Mouse (Mus musculus) forebrain, embryonic 15.5 days (tissue): ENCODE measurements around the gene Slfn14. TPM values are rescaled to one million over a fixed set of nuclear protein-coding genes. Genes with fewer than 3 reads are reported as not detected.
"Not testable (repeated sequence)": the region's sequence is repeated elsewhere in the genome, so short reads cannot be mapped to it uniquely, and the experiment has no call there.

Experiments
- ATAC-seq: fragments of 200-750 bp; cut with Nextera tagmentation; replicated peaks from 2 replicates; pipeline ENCODE4 v1.8.0; 2017; ENCODE audit warnings: mild to moderate bottlenecking, moderate TSS enrichment, moderate library complexity
- H3K27ac ChIP-seq: fragments of 300-500 bp; sonication (generic); replicated peaks from 2 replicates; pipeline ENCODE4 v1.5.1; 2015; ENCODE audit warnings: mild to moderate bottlenecking, inconsistent platforms
- H3K27me3 ChIP-seq: fragments of 300-500 bp; sonication (generic); 2 replicates; pipeline ENCODE4 v1.6.1; 2015; ENCODE audit warnings: inconsistent platforms
- H3K36me3 ChIP-seq: fragments of 300-500 bp; sonication (generic); 2 replicates; pipeline ENCODE4 v1.6.1; 2015; ENCODE audit warnings: mild to moderate bottlenecking, inconsistent platforms
- H3K4me1 ChIP-seq: fragments of 300-500 bp; sonication (generic); 2 replicates; pipeline ENCODE4 v1.6.1; 2015; ENCODE audit warnings: inconsistent platforms
- H3K4me2 ChIP-seq: fragments of 300-500 bp; sonication (generic); replicated peaks from 2 replicates; pipeline ENCODE4 v1.6.1; 2015; ENCODE audit warnings: mild to moderate bottlenecking, inconsistent platforms
- H3K4me3 ChIP-seq: fragments of 300-500 bp; sonication (generic); 2 replicates; pipeline ENCODE4 v1.5.1; 2015; ENCODE audit warnings: mild to moderate bottlenecking, inconsistent platforms
- H3K9ac ChIP-seq: fragments of 300-500 bp; sonication (generic); replicated peaks from 2 replicates; pipeline ENCODE4 v1.6.1; 2015; ENCODE audit warnings: mild to moderate bottlenecking, inconsistent platforms
- H3K9me3 ChIP-seq: fragments of 300-500 bp; sonication (generic); 2 replicates; pipeline ENCODE4 v1.6.1; 2016; ENCODE audit warnings: inconsistent platforms
- WGBS: fragments of 180-500 bp; shearing (Covaris S2); methylation state at CpG from one replicate; pipeline ENCODE4 v1.1.7; 2015; ENCODE audit warnings: mixed read lengths; 5-methylcytosine and 5-hydroxymethylcytosine counted together
- polyA plus RNA-seq: library from polyadenylated mRNA; unstranded; fragments of >200 nt; fragmentation: Nextera tagmentation; extraction: Ambion mirVana; gene quantifications from 2 replicates; pipeline ENCODE4 v1.2.1, GENCODE M21; 2015

The Slfn14 gene
- 0.06 TPM in 1 of 2 replicates, not detected in the other for polyA plus RNA-seq

DNA sequence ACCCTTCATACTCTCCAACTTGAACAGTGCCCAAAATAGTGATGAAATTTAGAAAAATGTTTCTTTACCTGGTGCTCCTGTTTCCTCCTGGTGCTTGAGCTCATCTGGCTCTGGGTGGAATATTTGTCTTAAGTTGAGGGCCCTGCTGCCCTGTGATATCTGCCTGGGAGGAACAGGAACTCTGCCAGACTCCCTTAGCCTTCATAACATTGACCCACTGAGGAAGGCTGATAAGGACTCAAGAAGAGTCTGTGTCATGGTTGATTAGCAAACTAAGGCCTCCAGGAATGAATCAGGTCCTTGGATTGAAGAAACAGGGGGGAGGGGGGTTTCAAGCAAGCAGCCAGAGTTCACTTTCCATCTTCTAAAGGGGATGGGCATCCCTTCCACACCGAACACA is at the start of gene Slfn14:
Gene Slfn14 (minus strand): TSS at position 161 of the 400 bp plus-strand sequence.
- no peak within 1 kb of the TSS for H3K27ac ChIP-seq
- no peak for ATAC-seq
- H3K4me2 ChIP-seq, result no peak within 1 kb of the TSS
- WGBS, result 78% methylated on average over 1 of the region's 1 CpGs
- no peak within 1 kb of the TSS for H3K4me3 ChIP-seq
- H3K9me3 ChIP-seq, result no peaks in the 10 kb centered on the region
- no peak within 1 kb of the TSS for H3K9ac ChIP-seq
- peaks cover 8% of the 10 kb centered on the region for H3K4me1 ChIP-seq
- no peaks in the 10 kb centered on the region for H3K36me3 ChIP-seq
- no peaks in the 10 kb centered on the region for H3K27me3 ChIP-seq

DNA sequence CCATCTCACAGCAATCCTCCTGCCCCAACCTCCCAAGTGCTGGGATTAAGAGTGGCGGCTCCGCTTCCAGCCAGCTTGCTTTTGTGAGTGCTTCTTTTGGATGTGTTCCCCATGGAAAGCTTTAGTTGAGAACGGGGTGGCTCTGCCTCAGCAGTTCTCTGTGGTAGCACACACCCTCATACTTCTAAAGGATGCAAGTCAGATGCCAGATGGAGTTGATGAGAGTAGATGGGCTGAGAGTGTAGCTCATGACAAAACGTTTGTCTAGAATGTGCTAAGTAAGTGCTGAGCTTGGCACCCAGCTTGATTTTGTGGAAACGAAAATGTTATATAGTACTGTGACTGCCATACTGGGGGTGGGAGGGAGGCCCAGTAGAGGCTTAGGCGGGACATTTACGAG is 49.3 kb upstream of the Slfn14 start:
- no peak overlapping the region for H3K4me2 ChIP-seq
- no peaks in the 10 kb centered on the region for H3K9me3 ChIP-seq
- WGBS, result 83% methylated on average over 7 of the region's 7 CpGs
- H3K4me1 ChIP-seq, result no peaks in the 10 kb centered on the region
- peaks cover 63% of the 10 kb centered on the region for H3K36me3 ChIP-seq
- H3K27ac ChIP-seq, result no peak overlapping the region
- H3K9ac ChIP-seq, result no peak overlapping the region
- H3K27me3 ChIP-seq, result no peaks in the 10 kb centered on the region
- H3K4me3 ChIP-seq, result no peak overlapping the region
- ATAC-seq, result no peak

DNA sequence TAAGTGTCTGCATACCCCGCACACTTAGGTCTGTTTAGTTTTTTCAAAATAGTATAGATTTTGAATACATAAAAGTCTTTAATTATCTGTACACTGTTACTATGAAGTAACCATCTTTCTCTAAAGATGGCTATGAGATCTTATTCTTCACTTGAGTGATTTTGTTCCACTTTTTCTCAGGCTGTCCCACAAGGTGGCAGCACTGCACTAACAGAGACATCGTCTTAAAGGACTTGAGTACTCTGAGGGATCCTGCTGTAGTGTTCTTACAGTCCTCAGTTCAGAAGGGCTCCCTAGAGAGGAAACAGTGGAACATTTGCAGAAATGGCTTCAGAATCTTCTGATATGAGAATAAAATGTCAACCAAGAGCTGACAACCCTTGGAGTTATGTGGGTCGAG is 40.9 kb upstream of the Slfn14 start:
- no peak for ATAC-seq
- Histone ChIP-seq H3K4me1 (no peaks in the 10 kb centered on the region), H3K27me3 (no peaks in the 10 kb centered on the region), H3K36me3 (peaks cover 70% of the 10 kb centered on the region), H3K27ac (no peak overlapping the region), H3K9ac (no peak overlapping the region), H3K9me3 (no peaks in the 10 kb centered on the region), H3K4me2 (no peak overlapping the region), H3K4me3 (no peak overlapping the region)
- 58% methylated on average over 3 of the region's 3 CpGs for WGBS

DNA sequence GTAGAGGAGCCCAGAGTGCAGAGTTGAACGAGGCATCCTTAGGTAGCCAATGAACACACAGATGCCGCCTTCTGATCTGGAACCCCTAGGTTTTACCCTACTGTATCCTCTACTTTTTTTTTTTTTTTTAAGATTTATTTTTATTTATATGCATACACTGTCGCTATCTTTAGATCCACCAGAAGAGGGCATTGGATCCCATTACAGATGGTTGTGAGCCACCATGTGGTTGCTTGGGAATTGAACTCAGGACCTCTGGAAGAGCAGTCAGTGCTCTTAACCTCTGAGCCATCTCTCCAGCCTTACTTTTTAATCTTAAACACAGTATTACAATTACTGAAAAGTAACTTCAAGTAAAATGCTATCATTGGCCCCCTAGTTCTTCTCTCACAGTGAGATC is 40.2 kb upstream of the Slfn14 start:
- 83% methylated on average over 3 of the region's 3 CpGs for WGBS

DNA sequence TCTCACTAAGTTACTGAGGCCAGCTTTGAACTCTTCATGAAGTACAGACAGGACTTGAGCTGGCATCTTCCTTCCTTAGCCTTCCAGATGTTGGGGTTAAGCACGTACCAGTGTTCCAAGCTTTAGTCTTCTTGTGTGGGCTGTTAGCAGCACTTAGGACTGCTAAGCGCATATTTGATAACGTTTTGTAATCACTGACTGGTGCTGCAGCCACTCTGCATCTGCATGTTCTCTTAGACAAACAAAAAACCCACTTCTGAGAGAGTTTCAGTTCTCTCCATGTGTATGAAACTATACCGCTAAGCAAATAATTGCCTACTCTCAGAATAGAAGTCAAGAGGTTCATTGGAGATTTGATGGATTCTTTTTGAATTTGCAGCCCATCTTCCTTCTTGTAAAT is 32.5 kb upstream of the Slfn14 start:
- no peak for ATAC-seq
- H3K27me3 ChIP-seq, result no peaks in the 10 kb centered on the region
- no peaks in the 10 kb centered on the region for H3K9me3 ChIP-seq
- no peak overlapping the region for H3K27ac ChIP-seq
- no peak overlapping the region for H3K4me2 ChIP-seq
- no peak overlapping the region for H3K9ac ChIP-seq
- H3K4me1 ChIP-seq, result no peaks in the 10 kb centered on the region
- no peak overlapping the region for H3K4me3 ChIP-seq
- 89% methylated on average over 4 of the region's 4 CpGs for WGBS
- peaks cover 61% of the 10 kb centered on the region for H3K36me3 ChIP-seq

More for the DNA sequence above, 40.2 kb upstream of the Slfn14 start:
- not testable (repeated sequence) for H3K27me3 ChIP-seq, H3K9ac ChIP-seq, H3K27ac ChIP-seq, ATAC-seq, H3K4me1 ChIP-seq, H3K9me3 ChIP-seq, H3K4me2 ChIP-seq, H3K4me3 ChIP-seq
- peaks cover 77% of the 10 kb centered on the region for H3K36me3 ChIP-seq

DNA sequence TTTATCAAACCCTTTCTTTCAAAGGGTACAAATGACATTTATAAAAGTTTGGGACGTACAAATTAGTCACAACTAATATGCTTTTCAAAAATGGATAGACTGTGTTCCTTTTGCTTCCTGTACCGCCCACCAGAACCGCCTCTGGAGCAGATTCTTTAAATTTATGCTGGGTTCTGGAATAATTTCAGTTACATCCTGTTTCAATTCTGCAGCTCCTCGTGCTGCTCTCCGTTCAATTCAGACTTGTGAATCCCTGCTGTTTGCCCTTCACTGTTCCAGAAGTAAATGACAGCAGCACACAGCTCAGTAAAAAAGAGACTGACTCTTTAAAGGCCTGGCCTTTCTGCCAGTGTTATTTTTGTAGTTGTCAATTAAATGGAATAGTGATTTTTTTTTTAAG is 25.9 kb upstream of the Slfn14 start:
- no peak overlapping the region for H3K4me2 ChIP-seq
- no peak overlapping the region for H3K9ac ChIP-seq
- no peak overlapping the region for H3K4me3 ChIP-seq
- ATAC-seq, result no peak
- H3K27ac ChIP-seq, result no peak overlapping the region
- H3K4me1 ChIP-seq, result no peaks in the 10 kb centered on the region; the same call in 1 of the 2 replicates
- H3K36me3 ChIP-seq, result peaks cover 33% of the 10 kb centered on the region
- 67% methylated on average over 5 of the region's 5 CpGs for WGBS
- no peaks in the 10 kb centered on the region for H3K27me3 ChIP-seq
- no peaks in the 10 kb centered on the region for H3K9me3 ChIP-seq

DNA sequence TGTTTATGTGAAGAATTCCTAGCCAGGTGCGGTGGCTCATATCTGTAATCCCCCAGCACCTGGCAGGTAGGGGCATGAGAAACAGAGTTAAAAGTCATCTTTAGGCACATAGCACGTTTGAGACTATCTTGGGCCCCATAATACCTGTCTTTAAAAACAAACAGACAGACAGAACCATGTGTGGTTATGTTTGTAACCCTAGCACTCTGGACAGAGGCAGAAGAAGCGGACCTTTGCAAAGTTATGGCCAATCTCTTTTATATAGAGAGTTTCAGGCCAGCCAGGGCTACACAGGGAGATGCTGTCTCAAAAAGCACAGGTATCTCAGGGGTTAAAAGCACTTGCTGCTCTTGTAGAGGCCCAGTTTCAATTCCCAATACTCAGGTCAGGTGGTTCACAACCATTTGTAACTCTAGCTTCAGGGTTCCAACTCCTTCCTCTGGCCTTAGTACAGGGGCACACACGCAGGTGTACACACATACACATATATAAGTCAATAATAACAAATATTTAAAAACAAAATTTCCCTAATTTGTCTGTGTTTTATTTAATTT is 20.3 kb upstream of the Slfn14 start:
- peaks cover 32% of the 10 kb centered on the region for H3K4me1 ChIP-seq
- no peaks in the 10 kb centered on the region for H3K9me3 ChIP-seq
- no peak overlapping the region for H3K4me3 ChIP-seq
- H3K36me3 ChIP-seq, result peaks cover 18% of the 10 kb centered on the region
- ATAC-seq, result no peak
- H3K27ac ChIP-seq, result no peak overlapping the region
- H3K4me2 ChIP-seq, result no peak overlapping the region
- H3K27me3 ChIP-seq, result no peaks in the 10 kb centered on the region
- 81% methylated on average over 4 of the region's 4 CpGs for WGBS
- no peak overlapping the region for H3K9ac ChIP-seq

DNA sequence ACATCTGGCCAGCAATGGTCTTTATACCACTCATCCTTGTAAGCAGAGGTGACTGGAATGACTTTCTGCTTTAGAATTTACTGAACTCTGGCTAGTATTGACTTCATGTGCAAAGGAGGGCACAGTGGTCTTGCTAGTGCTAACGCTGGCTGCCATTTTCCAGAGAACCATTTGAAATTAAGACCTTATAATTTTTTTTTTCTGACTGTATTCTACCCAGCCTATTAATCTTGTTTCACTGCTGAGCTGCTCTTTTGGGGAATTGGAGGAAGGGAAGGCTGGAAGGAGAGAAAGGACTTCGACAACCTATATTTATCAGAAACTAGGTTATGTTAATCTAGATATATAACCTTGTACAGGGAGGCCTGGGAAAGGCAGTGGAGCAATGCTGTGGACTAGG is 18.0 kb upstream of the Slfn14 start:
- H3K36me3 ChIP-seq, result peaks cover 11% of the 10 kb centered on the region
- no peak for ATAC-seq
- no peaks in the 10 kb centered on the region for H3K9me3 ChIP-seq
- no peak overlapping the region for H3K27ac ChIP-seq
- no peaks in the 10 kb centered on the region for H3K27me3 ChIP-seq
- no peak overlapping the region for H3K4me3 ChIP-seq
- H3K4me1 ChIP-seq, result peaks cover 33% of the 10 kb centered on the region
- no peak overlapping the region; the same call in 1 of the 2 replicates for H3K9ac ChIP-seq
- 94% methylated on average over 2 of the region's 2 CpGs for WGBS
- peak overlapping the region; percentile 48 for H3K4me2 ChIP-seq

DNA sequence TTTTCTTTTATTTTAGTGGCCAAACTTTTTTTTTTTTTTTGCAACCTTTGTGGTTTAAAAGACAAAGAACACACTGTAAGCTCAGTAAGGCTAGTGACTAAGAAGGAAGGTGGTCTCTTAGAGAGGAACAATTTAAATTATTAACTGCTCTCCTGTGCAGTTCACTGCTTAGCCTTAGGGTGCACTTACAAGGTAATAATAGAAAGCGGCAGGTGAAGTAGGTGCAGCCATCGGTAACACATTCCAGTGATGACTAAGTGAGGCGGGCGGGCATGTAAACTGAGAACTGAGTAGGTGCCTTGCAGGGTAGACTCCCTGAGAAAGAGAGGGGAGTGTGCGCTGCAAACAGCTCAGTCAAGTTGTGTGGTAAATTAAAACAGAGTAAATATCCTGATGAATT is 17.2 kb upstream of the Slfn14 start:
- Histone ChIP-seq H3K4me3 (peak overlapping the region; percentile 73), H3K27ac (no peak overlapping the region), H3K9ac (peak overlapping the region; percentile 79; the same call in 1 of the 2 replicates), H3K27me3 (no peaks in the 10 kb centered on the region), H3K9me3 (no peaks in the 10 kb centered on the region), H3K4me2 (peak overlapping the region; percentile 48), H3K4me1 (peaks cover 33% of the 10 kb centered on the region), H3K36me3 (peaks cover 8% of the 10 kb centered on the region)
- 72% methylated on average over 5 of the region's 5 CpGs for WGBS
- no peak for ATAC-seq

DNA sequence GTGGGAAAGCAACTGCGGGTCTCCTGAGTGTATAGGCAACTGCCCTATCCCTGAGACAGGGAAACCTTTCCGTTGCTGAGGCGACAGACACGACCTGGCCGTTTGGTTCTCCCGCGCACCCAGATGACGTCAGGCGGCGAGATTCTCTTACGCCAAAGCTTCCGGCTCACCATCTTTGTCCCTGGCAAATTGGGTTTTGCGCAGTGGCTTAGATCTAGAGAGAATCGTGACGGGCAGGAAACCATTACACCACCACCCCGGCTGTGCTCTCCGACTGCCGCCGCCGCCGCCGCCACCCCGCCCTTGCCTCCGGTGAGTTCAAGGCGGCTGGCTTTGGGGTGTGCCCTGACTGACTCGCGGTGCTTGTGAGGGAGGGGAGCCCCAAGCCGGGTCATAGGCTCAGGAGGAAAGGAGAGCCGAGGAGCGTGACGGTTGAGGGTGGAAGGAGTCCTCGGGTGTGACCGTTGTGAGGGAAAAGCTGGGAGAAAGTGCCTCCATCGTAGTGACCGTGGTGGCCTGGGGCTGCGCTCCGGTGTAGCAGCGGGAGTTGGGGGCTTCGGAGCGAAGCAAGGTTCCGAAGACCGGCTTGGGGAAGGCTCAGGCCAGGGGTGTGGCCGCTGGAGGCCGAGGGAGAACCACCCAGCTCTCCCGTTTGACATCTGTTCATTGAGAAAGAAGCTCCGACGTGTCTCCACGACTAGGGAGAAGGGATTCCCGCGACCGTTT is 16.2 kb upstream of the Slfn14 start, which contains the start of gene Pex12:
Gene Pex12 (minus strand): TSS at position 61 of the 726 bp plus-strand sequence.
- peak; percentile 83 for ATAC-seq
- H3K27me3 ChIP-seq, result no peaks in the 10 kb centered on the region
- H3K9me3 ChIP-seq, result no peaks in the 10 kb centered on the region
- H3K36me3 ChIP-seq, result no peaks in the 10 kb centered on the region
- H3K9ac ChIP-seq, result peak within 1 kb of the TSS; percentile 79
- peaks cover 39% of the 10 kb centered on the region for H3K4me1 ChIP-seq
- H3K27ac ChIP-seq, result peak within 1 kb of the TSS; percentile 95
- peak within 1 kb of the TSS; percentile 48 for H3K4me2 ChIP-seq
- WGBS, result under 1% methylated on average over 51 of the region's 51 CpGs
- peak within 1 kb of the TSS; percentile 73 for H3K4me3 ChIP-seq

DNA sequence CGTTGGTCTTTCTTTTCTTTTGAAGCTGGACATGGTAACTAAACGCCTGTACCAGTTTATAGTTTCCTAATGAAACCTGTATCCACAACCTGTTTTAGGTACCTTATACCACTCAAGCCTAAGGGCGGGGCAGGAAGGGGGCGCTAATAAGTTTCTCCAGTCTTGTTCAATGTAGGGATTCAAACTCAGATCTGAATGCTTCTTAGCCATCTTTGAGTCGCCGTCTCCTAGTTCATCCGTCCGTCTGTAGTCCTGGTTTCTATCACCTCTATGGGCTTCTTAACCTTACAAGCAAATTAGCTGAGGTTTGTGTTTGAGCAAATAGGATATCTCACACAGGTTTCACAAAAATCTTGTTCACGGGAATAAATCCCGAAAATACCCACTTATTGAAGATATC is 15.6 kb upstream of the Slfn14 start:
- ATAC-seq, result no peak
- H3K4me1 ChIP-seq, result peaks cover 45% of the 10 kb centered on the region
- H3K9ac ChIP-seq, result peak overlapping the region; percentile 79
- peak overlapping the region; percentile 73 for H3K4me3 ChIP-seq
- no peaks in the 10 kb centered on the region for H3K36me3 ChIP-seq
- 5% methylated on average over 10 of the region's 10 CpGs for WGBS
- no peaks in the 10 kb centered on the region for H3K9me3 ChIP-seq
- H3K27me3 ChIP-seq, result no peaks in the 10 kb centered on the region
- peak overlapping the region; percentile 95 for H3K27ac ChIP-seq
- peak overlapping the region; percentile 48 for H3K4me2 ChIP-seq

DNA sequence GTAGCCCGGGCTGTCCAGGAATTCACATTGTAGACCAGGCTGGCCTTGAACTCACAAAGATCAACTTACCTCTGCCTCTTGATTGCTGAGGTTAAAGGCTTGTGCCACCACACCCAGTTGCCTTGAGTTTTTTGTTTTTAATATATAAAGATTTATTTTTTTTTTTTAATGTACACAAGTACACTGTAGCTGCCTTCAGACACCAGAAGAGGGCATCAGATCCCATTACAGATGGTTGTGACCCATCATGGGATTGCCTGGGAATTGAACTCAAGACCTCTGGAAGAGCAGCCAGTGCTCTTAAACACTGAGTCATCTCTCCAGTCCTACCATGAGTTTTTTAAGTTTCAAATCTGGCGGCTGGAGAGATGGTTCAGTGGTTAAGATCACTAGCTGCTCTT is 14.9 kb upstream of the Slfn14 start:
- Histone ChIP-seq H3K4me2 (no peak overlapping the region), H3K9me3 (no peaks in the 10 kb centered on the region), H3K4me3 (no peak overlapping the region; the same call in 1 of the 2 replicates), H3K27me3 (no peaks in the 10 kb centered on the region), H3K27ac (no peak overlapping the region), H3K9ac (no peak overlapping the region), H3K4me1 (peaks cover 51% of the 10 kb centered on the region), H3K36me3 (peaks cover 2% of the 10 kb centered on the region; the same call in 1 of the 2 replicates)
- ATAC-seq, result no peak
- 67% methylated on average over 2 of the region's 2 CpGs for WGBS
